Mouse (Mus musculus) embryo, embryonic 11 days (tissue): ENCODE results near the gene Nprl2.

Source experiments
- DNase-seq: peaks from one replicate; pipeline ENCODE4 v3.0.0-alpha.2; 2015

The Nprl2 gene

DNA sequence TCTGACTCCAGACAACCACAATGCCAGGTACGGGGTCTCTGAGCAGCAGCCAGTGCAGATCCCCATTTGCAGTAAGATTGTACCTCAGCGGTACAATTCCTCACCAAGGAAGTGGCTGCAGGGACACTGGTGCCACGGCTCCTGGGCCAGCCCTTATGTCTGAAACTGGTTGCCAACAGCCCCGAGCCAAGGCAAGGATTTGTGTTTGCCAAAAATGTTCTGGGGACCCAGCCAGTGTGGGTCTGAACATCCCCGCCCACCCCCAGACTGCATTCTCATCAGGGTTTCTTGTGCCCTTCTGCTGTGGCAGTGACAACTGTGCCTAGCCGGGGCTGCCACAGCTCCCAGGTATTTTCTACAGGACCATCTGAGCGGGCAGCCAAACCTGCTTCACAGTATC is 3.8 kb upstream of the Nprl2 start:
- DNase-seq, result no peak

DNA sequence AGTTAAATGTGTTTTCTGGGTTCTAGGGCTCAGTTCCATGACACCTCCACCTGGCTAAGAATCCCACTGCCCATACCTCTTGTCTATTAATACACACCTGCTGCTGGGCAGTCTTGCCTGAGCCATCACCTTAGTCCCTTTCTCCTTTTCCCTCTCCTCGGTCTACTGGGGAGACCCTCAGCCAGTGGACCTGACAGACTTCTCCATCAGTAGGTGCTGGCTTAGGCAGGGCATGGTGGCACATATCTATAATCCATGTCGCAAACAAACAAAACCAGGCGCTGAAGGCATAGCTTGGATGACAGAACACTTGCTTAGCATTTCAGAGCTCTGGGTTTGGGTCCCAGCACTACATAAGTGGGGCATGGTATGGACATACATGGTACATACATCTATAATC is 3.3 kb upstream of the Nprl2 start:
- DNase-seq, result no peak

GRCm38 (mm10) chr9:107539940-107540339 is 2.1 kb upstream of the Nprl2 start:
- DNase-seq, result no peak

DNA sequence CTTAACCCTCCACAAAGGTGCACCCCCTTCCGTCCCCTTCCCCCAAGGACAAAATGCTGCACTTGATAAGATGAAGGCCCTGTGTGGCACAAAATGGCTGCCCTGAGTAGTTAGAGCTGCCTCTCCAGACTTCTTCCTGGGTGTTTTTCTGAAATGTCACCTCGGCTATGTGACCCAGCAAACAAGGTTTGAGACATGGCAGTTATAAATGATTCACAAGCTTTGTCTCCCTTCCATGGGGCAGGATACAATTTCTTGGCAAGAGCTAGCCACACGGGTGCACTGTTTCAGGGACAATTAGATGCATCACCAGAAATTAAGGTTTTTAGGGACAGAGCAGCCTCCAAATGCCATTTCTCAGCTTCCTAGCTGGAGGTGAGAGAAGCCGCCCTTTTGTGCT is 1.6 kb upstream of the Nprl2 start:
- DNase-seq, result no peak

DNA sequence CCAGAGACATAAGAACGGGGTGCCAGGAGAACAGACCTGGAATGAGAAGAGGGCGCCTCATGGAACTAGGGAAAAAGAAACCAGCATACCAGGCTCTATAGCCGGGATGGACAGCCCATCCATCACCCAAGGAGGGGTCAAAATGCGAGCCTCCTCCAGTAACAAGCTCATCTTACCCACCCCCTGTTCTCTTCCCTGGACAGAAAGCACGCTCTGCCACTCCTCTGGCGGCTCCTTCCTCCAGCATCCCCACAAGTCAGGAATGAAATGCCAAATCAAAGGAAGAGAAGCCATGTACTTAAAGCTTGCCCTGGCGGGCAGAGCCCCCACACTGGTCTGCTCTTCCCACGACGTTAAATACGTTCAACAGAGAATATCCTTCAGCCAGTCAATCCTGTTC is 1.0 kb upstream of the Nprl2 start:
- DNase-seq, result no peak

DNA sequence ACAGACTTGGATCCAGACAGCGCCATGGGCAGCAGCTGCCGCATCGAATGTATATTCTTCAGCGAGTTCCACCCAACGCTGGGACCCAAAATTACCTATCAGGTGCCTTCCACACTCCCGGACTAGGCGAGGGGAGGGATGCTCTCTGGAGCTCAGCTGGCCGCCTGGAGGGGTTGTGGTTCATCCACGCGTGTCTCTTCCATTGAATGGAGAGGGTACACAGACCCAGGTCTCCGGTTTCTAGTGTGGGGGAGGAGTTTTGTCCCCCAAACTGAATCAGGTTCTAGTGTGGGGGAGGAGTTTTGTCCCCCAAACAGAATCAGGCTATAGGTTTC is 293 bp downstream of the Nprl2 start:
- DNase-seq, result no peak

DNA sequence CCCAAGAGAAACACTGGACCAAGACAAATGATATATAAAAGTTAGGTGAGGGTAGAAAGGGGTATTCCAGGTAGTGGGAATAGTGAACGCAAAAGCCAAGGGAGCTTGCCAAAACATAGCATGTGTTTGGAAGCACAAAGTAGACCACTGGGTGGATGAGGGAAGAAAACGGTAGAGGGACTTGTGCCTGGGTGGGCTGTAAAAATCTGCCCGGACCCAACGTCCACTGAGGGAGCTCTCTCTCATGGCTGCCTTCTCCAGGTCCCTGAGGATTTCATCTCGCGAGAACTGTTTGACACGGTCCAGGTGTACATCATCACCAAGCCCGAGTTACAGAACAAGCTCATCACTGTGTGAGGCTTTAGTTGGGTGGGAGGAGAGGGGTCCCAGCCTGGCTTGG is 695 bp downstream of the Nprl2 start:
- no peak for DNase-seq

DNA sequence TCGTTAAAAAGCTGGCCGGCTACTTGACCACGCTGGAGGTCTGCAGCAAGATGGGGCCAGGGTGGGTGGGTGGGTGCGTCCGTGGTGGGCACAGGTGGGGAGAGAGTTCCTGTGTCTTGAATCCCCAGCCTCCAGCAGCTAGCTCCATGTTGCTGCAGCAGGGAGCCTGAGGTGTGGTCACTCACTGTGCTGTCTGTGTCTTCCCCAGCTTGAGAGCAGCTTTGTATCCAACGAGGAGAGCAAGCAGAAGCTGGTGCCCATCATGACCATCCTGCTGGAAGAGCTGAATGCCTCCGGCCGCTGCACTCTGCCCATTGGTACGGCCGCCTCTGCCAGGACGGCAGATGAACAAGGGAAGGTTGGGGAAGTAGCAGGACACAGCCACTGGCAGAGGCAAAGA is 1.3 kb downstream of the Nprl2 start:
- no peak for DNase-seq

DNA sequence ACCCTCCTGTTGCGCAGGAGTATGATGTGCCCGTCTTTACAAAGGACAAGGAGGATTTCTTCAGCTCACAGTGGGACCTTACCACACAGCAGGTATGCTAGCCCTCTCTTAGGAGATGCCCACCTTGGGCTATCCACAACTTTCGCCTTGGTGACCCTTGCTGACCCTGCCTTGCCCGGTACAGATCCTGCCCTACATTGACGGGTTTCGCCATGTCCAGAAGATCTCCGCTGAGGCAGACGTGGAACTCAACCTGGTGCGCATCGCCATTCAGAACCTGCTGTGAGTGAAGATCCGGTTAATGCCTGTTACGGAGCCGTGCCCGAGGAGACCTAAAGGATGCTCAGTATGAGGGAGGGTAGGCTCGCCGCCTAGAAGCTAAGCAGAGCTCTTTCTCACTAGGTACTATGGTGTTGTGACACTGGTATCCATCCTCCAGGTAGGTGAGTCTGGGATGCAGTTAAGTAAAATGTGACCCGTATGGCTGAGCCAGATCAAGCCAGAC is 2.2 kb downstream of the Nprl2 start:
- DNase-seq, result no peak

DNA sequence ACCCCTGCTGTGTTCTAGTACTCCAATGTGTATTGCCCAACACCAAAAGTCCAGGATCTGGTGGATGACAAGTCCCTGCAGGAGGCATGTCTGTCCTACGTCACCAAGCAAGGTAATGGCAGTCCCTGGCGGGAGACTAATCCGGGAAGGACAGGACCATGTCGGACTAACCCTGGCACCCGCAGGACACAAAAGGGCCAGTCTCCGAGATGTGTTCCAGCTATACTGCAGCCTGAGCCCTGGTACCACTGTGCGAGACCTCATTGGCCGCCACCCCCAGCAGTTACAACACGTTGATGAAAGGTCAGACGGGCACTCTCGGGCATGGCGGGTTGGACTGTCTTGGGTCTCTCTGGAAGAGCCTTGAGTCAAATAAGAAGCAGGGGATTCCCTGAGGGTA is 2.7 kb downstream of the Nprl2 start:
- DNase-seq, result no peak

DNA sequence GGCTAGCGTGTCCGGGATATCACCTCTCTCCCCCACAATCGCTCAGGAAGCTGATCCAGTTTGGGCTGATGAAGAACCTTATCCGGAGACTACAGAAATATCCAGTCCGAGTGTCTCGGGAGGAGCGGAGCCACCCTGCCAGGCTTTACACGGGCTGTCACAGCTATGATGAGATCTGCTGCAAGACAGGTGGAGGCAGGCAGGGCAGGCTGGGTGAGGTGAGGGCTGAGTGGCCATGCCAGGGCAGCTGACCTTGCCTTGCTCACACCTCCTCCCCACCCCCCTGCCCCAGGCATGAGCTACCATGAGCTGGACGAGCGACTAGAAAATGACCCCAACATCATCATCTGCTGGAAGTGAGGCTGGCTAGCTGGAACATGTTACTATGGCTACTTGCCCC is 3.2 kb downstream of the Nprl2 start:
- DNase-seq, result no peak

- peak; percentile 77 for DNase-seq
Measured at GRCm38 (mm10) chr9:107545602-107546001, 3.6 kb downstream of the Nprl2 start.

DNA sequence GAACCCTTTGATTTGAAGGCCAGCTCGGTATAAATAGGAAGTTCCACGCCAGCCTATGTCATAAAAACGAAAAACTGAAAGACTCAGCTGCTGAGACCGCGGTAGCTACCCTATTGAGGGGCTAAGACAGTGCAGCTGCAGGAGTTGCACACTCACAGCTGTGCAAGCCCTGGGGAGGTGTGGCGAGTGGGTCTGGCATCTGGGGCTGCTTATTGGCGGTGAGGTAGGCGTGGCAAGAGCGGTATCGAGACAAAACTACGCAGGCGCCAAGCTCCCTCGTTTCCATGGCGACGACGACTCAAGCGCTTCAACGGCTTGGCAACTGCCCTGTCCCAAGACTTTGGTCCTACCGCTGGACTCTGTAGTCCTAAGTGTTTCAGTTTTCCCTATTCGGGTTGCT is 5.0 kb downstream of the Nprl2 start, which contains the start of gene Zmynd10:
TSS of gene Zmynd10 (plus strand) at position 273 of the 400 bp plus-strand sequence.
- peak; percentile 96 for DNase-seq

DNA sequence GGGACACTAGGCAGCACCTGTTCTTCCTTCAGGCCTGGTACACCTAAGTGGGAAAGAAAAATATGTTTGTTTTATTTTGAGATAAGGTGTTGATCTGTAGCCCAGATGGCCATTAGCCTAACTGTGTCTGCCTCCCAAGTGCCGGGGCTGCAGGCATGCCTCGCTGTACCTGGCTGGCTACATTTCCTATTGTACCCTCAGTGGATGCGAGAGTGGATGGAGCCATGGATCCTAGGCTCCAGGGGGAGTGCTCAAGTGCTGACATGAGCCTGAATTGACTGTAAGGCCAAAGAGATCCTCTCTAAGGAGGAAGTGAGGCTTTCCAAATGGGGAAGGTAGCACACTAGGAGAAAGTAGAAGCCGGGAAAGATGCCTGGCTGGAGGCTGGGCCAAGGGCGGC is 5.9 kb downstream of the Nprl2 start:
- DNase-seq, result no peak

- no peak for DNase-seq
Measured at GRCm38 (mm10) chr9:107548820-107549219, 6.8 kb downstream of the Nprl2 start.

- DNase-seq, result no peak
Measured at GRCm38 (mm10) chr9:107549297-107550074, 7.5 kb downstream of the Nprl2 start.

GRCm38 (mm10) chr9:107550491-107551116 is 8.6 kb downstream of the Nprl2 start:
- DNase-seq, result no peak

DNA sequence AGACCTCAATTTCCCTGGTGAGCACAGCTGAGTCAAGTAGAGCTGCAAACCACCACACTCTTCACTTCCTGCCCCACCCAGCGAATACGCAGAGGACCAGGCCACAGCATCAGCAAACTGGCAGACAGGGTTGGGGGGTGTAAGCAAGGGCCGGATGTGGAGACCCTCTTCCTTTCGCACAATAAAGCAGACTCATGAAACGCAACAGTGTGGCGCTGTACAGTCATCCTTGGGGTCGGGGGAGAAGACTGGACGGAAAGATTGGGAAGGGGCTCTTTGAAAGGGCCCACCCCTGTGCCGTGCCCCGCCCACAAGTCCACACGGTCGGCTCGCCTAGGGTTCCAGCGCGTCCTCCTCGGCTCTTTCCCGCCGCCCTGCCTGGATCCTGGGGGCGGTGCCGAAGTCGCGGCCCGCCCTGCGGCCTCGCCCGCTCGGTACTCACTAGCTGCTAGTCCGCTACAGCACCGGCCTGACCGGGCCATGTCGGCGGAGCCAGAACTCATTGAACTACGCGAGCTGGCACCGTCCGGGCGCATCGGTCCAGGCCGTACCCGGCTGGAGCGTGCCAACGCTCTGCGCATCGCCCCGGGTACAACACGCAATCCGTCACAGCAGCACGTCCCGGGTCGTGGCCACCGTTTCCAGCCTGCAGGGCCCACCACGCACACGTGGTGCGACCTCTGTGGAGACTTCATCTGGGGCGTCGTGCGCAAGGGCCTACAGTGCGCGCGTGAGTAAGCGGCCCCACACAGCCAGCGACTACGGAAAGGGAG is 9.3 kb downstream of the Nprl2 start, which contains the start of gene Rassf1:
TSS of gene Rassf1 (plus strand) at position 439 of the 773 bp plus-strand sequence.
- DNase-seq, result peak; percentile 85

DNA sequence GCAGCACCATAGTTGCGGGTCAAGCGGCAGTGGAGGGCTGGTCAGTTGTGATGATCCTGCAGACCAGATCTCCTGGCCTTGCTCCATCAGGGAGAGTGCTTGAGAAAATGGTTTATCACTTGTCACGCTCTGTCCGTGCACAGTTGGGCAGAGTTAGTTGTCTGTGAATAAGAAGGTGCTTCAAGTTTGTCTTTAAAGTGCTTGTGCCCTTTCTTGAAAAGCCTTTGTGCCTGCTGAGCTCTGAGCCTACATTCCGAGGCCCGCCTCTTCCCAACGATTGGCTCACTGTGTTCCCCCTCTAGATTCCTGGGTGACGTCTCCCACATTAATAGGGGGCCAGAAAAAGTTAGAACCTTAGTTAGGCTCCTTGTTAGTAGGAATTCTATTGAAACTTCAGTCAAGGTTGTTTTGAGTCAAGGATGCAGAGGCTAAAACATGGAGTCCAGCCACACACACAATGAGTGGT is 9.9 kb downstream of the Nprl2 start:
- DNase-seq, result no peak

DNA sequence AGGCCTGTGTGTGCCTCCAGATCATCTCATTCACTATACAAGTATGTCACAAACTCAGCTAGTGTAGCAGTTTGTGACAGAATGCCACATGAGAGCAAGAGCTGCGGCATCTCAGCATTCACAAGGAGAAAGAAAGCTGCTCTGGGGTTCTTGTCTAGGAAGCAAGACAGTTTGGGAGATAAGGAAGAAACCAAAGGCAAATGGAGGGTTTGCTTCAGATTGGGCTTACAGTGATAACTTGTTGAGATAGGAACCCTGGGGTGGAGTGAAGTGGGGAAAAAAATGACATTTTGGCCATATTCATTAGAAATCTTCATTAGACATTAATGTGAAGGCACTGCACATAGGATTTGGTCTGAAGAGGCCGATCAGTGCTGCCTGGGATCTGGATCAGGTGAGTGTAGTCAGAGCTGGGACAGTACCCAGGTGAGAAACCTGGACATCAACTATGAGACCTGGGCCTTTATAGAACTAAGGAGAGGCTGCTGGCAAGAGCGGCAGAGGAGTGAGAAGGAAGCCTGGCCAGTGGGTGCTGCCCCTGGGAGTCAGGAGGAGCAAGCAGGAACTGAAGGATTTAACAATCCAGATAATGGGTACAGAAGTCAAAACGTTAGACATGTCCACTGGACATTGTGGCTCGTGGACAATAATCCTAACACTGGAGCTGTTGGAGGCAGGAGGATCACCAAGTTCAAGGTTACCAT is 10.8 kb downstream of the Nprl2 start:
- DNase-seq, result no peak

GRCm38 (mm10) chr9:107553541-107554318 is 11.7 kb downstream of the Nprl2 start:
- peak; percentile 50 for DNase-seq

DNA sequence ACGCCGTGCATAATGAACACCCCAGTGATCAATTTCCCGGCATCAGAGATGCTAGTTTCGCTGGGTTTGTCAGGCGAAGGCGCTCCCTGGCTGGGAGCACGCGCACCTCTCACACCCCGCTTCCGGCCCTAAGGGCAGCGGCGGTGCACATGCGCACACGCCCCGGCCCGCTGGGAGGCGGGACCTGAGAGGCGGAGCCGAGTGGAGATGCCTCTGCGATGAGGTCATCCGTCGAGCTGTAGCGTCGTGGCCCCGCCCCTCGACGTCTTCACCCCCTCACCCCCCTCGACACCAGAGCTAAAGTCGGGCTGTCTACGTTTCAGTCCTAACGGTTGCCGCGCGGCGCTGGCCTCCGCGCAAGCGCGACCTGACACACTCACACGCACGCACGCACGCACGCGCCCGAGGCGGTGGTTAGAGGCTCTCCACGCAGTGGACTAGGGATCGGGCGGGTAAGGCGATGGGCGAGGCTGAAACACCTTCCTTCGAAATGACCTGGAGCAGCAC is 12.3 kb downstream of the Nprl2 start:
- DNase-seq, result peak; percentile 99
